Mouse (Mus musculus): ENCODE results near the gene Sh2b3.

Sh2b3 gene

GRCm38 (mm10) chr5:121823668-121824067 is 13.8 kb downstream of the Sh2b3 start:
- no peak for DNase-seq (ENCODE audit: low spot score)

GRCm38 (mm10) chr5:121822786-121823505 is 14.5 kb downstream of the Sh2b3 start:
- no peak for DNase-seq (ENCODE audit: low spot score)

- no peak for DNase-seq (ENCODE audit: low spot score)
These were observed 15.9 kb downstream of the Sh2b3 start for GRCm38 (mm10) chr5:121821552-121821951.

GRCm38 (mm10) chr5:121821116-121821515 is 16.3 kb downstream of the Sh2b3 start:
- DNase-seq (ENCODE audit: low spot score) = no peak

- DNase-seq (ENCODE audit: low spot score) = no peak
These were observed 16.8 kb downstream of the Sh2b3 start for GRCm38 (mm10) chr5:121820657-121821056.

GRCm38 (mm10) chr5:121820161-121820560 is 17.3 kb downstream of the Sh2b3 start:
- DNase-seq (ENCODE audit: low spot score) = no peak

GRCm38 (mm10) chr5:121819559-121819958 is 17.9 kb downstream of the Sh2b3 start:
- DNase-seq (ENCODE audit: low spot score) = no peak

GRCm38 (mm10) chr5:121818862-121819261 is 18.6 kb downstream of the Sh2b3 start:
- no peak for DNase-seq (ENCODE audit: low spot score)

GRCm38 (mm10) chr5:121818401-121818800 is 19.0 kb downstream of the Sh2b3 start:
- no peak for DNase-seq (ENCODE audit: low spot score)

- no peak for DNase-seq (ENCODE audit: low spot score)
These were observed 19.9 kb downstream of the Sh2b3 start for GRCm38 (mm10) chr5:121817551-121817950.

GRCm38 (mm10) chr5:121816611-121817010 is 20.8 kb downstream of the Sh2b3 start:
- no peak for DNase-seq (ENCODE audit: low spot score)

GRCm38 (mm10) chr5:121815867-121816380 is 21.5 kb downstream of the Sh2b3 start:
- DNase-seq (ENCODE audit: low spot score) = no peak

- peak; percentile 63 for DNase-seq (ENCODE audit: low spot score)
These were observed 22.4 kb downstream of the Sh2b3 start for GRCm38 (mm10) chr5:121815067-121815466.

- no peak for DNase-seq (ENCODE audit: low spot score)
These were observed 23.7 kb downstream of the Sh2b3 start for GRCm38 (mm10) chr5:121813744-121814143.

- no peak for DNase-seq (ENCODE audit: low spot score)
These were observed 24.8 kb downstream of the Sh2b3 start for GRCm38 (mm10) chr5:121812526-121813243.

- no peak for DNase-seq (ENCODE audit: low spot score)
These were observed 25.9 kb downstream of the Sh2b3 start for GRCm38 (mm10) chr5:121811485-121811931.

GRCm38 (mm10) chr5:121810331-121811151 is 26.9 kb downstream of the Sh2b3 start:
- DNase-seq (ENCODE audit: low spot score) = no peak

- DNase-seq (ENCODE audit: low spot score) = no peak
These were observed 27.7 kb downstream of the Sh2b3 start for GRCm38 (mm10) chr5:121809667-121810224.

GRCm38 (mm10) chr5:121808202-121808601 is 29.2 kb downstream of the Sh2b3 start:
- no peak for DNase-seq (ENCODE audit: low spot score)

GRCm38 (mm10) chr5:121807186-121807585 is 30.3 kb downstream of the Sh2b3 start:
- DNase-seq (ENCODE audit: low spot score) = no peak

- DNase-seq (ENCODE audit: low spot score) = no peak
These were observed 39.0 kb downstream of the Sh2b3 start for GRCm38 (mm10) chr5:121798447-121798846.

- no peak for DNase-seq (ENCODE audit: low spot score)
These were observed 41.6 kb downstream of the Sh2b3 start for GRCm38 (mm10) chr5:121795800-121796199.

Data from yolk sac, embryonic 10.5 days (tissue).